Mouse (Mus musculus): ENCODE measurements around the gene Jagn1.

- TF ChIP-seq CTCF (IDR thresholded peaks at IDR 0.05; ENCODE audit: low read depth) (no peak), EP300 (optimal IDR thresholded peaks at IDR 0.05) (no peak)
Observed at GRCm38 (mm10) chr6:113428006-113428405, 14.4 kb upstream of the Jagn1 start.
